Mouse (Mus musculus) limb, embryonic 13.5 days (tissue): ENCODE data around the gene Cpa4. TPM values are rescaled to one million over a fixed set of nuclear protein-coding genes. Genes with fewer than 3 reads are reported as not detected.

Experiments used
- ATAC-seq: fragments of 200-750 bp; cut with Nextera tagmentation; 2 replicates; pipeline ENCODE4 v1.8.0; 2017; ENCODE audit warnings: low read depth, moderate number of reproducible peaks, moderate TSS enrichment; ENCODE audit not compliant: low FRiP score
- H3K27ac ChIP-seq: fragments of 300-500 bp; sonication (generic); 2 replicates; pipeline ENCODE4 v1.5.1; 2015; ENCODE audit warnings: inconsistent platforms, mild to moderate bottlenecking, moderate library complexity
- H3K27me3 ChIP-seq: fragments of 300-500 bp; sonication (generic); 2 replicates; pipeline ENCODE4 v1.6.1; 2015; ENCODE audit warnings: mild to moderate bottlenecking, inconsistent platforms
- H3K36me3 ChIP-seq: fragments of 300-500 bp; sonication (generic); 2 replicates; pipeline ENCODE4 v1.6.1; 2015; ENCODE audit warnings: inconsistent platforms, mild to moderate bottlenecking, moderate library complexity
- H3K4me1 ChIP-seq: fragments of 300-500 bp; sonication (generic); 2 replicates; pipeline ENCODE4 v1.6.1; 2015; ENCODE audit warnings: inconsistent platforms
- H3K4me2 ChIP-seq: fragments of 300-500 bp; sonication (generic); replicated peaks from 2 replicates; pipeline ENCODE4 v1.6.1; 2015; ENCODE audit warnings: inconsistent platforms, mild to moderate bottlenecking, moderate library complexity
- H3K4me3 ChIP-seq: fragments of 300-500 bp; sonication (generic); 2 replicates; pipeline ENCODE4 v1.5.1; 2015; ENCODE audit warnings: moderate library complexity, mild to moderate bottlenecking, inconsistent platforms
- H3K9ac ChIP-seq: fragments of 300-500 bp; sonication (generic); 2 replicates; pipeline ENCODE4 v1.6.1; 2015; ENCODE audit warnings: mild to moderate bottlenecking, inconsistent platforms
- H3K9me3 ChIP-seq: fragments of 300-500 bp; sonication (generic); 2 replicates; pipeline ENCODE4 v1.6.1; 2016; ENCODE audit warnings: inconsistent platforms
- WGBS: fragments of 180-500 bp; shearing (Covaris S2); methylation state at CpG from one replicate; pipeline ENCODE4 v1.1.7; 2015; 5-methylcytosine and 5-hydroxymethylcytosine counted together
- polyA plus RNA-seq: library from polyadenylated mRNA; unstranded; fragments of >200 nt; fragmentation: Nextera tagmentation; extraction: Ambion mirVana; gene quantifications from 2 replicates; pipeline ENCODE4 v1.2.1, GENCODE M21; 2015

Cpa4 gene
- 2.3 and 2.7 TPM in 2 replicates for polyA plus RNA-seq

DNA sequence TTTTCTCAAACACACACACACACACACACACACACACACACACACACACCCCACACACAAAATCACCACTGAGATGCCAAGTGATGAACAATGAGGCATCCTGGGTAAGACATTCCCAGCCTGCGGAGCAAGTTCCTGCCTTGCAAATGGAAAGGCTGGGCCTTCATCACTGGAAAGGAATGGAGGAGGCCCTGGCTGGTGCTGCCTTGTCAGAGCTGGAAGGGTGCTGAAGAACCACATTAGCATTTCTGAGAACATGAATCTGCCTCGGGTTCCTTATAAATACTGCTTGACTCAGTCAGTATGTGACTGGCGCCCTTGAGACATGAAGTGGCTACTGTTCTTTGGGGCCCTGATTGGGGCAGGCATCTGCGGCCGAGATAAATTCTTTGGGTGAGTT, at the start of gene Cpa4:
TSS of gene Cpa4 (plus strand) at position 301 of the 400 bp plus-strand sequence.
- no peak for ATAC-seq
- H3K36me3 ChIP-seq: no peaks in the 10 kb centered on the region
- no peak within 1 kb of the TSS for H3K4me3 ChIP-seq
- no peaks in the 10 kb centered on the region for H3K27me3 ChIP-seq
- no peak within 1 kb of the TSS for H3K4me2 ChIP-seq
- peaks cover 11% of the 10 kb centered on the region for H3K4me1 ChIP-seq
- H3K9ac ChIP-seq: no peak within 1 kb of the TSS
- 70% methylated on average over 5 of the region's 5 CpGs for WGBS
- H3K9me3 ChIP-seq: no peaks in the 10 kb centered on the region
- peak within 1 kb of the TSS; percentile 39; the same call in 1 of the 2 replicates for H3K27ac ChIP-seq

DNA sequence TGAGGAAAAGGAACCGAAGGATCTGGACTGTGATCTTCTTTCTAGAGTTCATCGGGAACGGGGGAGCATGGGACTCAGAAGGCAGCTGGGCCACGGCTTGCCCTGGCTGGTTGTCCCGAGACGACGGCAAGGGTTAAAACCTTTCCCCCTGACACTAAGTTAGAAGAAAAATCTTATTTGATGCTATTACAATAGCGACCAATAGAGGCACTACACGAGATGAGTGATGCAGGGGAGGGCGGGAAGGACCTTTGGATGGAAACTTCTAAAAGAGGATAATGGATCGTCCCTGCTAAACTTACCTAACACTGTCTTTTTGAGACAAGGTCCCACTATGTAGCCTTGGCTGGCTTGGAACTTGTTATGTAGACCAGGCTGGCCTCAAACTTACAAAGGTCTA, 47.8 kb upstream of the Cpa4 start:
- H3K27me3 ChIP-seq: no peaks in the 10 kb centered on the region
- H3K27ac ChIP-seq: no peak overlapping the region
- H3K36me3 ChIP-seq: no peaks in the 10 kb centered on the region
- no peak overlapping the region for H3K4me3 ChIP-seq
- no peak overlapping the region for H3K4me2 ChIP-seq
- H3K4me1 ChIP-seq: peaks cover 17% of the 10 kb centered on the region
- no peak for ATAC-seq
- 64% methylated on average over 11 of the region's 11 CpGs for WGBS
- no peaks in the 10 kb centered on the region for H3K9me3 ChIP-seq
- no peak overlapping the region for H3K9ac ChIP-seq

DNA sequence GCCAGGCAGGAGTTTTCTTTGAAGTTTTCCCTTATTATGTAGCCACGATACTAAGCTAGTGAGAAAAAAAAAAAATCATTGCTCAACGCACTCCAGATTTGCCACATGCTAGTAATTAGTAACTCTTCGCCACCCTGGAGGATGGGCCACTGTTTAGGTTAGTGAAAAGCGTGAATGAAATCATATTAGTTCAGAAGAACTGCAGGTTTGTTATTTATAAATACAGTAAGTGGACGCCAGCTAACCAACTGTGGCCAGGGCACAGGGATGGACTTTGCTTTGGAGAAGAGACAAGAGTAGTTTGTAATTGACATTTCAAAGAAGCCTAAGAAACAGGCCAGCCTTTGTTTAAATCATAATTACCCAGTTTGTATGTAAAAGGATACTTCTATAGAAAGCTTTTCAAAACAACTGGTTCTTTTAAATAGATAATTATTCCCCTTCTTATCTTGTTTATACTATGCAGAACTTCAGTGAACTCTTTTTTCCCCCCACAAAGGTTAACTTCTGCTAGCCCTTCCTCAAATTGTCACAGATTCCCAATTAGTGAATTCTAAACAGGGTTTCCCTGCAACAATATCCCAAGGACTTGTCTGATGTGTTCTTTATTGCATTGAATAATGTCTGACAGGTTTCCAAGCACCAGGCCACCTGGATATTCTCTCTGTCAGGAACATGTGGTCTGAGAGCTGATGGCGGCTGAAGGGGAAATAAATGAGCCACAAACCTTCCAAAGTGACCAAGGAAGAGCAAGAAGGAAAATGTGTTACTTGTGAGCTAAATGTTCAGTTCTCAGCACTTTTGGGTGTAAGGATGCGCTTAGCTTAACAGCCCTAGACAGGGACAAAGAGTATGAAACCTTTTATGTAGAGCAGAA, 42.5 kb upstream of the Cpa4 start:
- no peak overlapping the region for H3K4me3 ChIP-seq
- WGBS: 22% methylated on average over 7 of the region's 7 CpGs
- no peak overlapping the region for H3K9ac ChIP-seq
- no peak overlapping the region for H3K4me2 ChIP-seq
- H3K9me3 ChIP-seq: no peaks in the 10 kb centered on the region
- H3K36me3 ChIP-seq: no peaks in the 10 kb centered on the region
- no peaks in the 10 kb centered on the region for H3K27me3 ChIP-seq
- peak overlapping the region; percentile 98 for H3K27ac ChIP-seq
- H3K4me1 ChIP-seq: peaks cover 58% of the 10 kb centered on the region
- ATAC-seq: no peak

DNA sequence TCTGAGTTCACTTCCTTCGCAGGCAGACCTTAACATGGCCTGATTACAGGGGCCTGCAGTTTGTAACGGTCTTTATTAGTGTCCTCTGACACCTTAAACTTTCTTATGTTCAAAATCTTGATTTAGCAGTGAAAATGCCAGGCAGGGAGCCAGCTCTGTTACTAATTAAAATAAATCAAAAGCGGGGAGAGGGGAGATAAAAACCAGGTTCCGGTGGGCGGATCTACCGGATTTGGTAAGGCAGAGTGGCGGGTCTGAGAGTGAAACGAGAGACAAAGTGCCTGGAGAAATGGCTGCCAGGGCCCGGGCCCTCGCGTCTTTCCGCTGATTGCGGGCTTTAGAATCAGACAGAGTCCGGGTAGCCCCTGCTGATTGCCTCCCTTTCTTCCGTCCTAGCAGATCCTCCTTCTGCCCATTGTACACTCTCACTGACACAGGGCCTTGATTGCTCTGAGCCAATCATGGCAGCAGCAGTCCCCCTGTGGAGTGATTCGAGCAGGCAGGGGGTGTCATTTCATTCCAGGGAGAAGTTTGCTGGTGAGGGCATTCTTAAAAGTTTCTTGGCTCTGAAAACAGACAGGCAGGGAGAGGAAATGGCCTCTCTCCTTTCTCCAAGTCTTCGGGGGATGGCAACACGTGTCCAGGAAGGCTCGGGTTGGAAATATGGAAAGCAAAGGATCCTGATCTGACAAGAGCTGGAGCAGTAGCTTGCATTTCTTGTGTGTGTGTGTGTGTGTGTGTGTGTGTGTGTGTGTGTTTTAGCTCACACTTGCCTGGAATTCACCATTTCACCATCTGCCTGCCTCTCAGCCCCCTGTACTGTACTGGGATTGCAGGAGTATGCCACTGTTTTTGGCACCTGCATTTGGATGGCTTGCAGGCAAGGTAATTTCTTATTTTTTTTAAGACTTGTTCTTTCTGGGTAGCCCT, 41.3 kb upstream of the Cpa4 start:
- no peak overlapping the region for H3K4me3 ChIP-seq
- 8% methylated on average over 19 of the region's 19 CpGs for WGBS
- peaks cover 58% of the 10 kb centered on the region for H3K4me1 ChIP-seq
- peak overlapping the region; percentile 47 for H3K4me2 ChIP-seq
- ATAC-seq: no peak
- no peaks in the 10 kb centered on the region for H3K36me3 ChIP-seq
- H3K27me3 ChIP-seq: no peaks in the 10 kb centered on the region
- H3K9me3 ChIP-seq: no peaks in the 10 kb centered on the region
- H3K27ac ChIP-seq: peak overlapping the region; percentile 98
- H3K9ac ChIP-seq: peak overlapping the region; percentile 56; the same call in 1 of the 2 replicates

DNA sequence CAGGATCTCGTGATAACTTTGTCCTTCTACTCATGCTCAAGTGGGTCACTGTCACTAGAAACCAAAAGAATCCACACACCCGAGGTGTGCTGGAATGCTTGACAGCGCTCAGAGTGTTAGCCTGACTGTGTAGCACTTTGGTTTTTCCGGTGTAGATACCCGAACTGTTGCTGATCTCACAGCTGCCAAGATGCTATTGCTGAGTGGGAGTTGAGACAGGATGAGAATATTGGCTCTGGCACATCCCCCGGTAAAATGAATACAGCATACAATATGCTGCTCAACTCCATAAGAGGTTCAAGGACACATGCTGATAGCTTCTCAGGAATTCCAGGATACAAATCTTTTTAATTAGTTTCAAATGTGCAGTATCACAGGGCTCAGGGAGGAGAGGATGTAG, 39.4 kb upstream of the Cpa4 start:
- no peak overlapping the region for H3K9ac ChIP-seq
- WGBS: 20% methylated on average over 6 of the region's 6 CpGs
- no peaks in the 10 kb centered on the region for H3K36me3 ChIP-seq
- H3K27ac ChIP-seq: peak overlapping the region; percentile 98; the same call in 1 of the 2 replicates
- no peak overlapping the region for H3K4me2 ChIP-seq
- H3K27me3 ChIP-seq: no peaks in the 10 kb centered on the region
- H3K9me3 ChIP-seq: no peaks in the 10 kb centered on the region
- ATAC-seq: no peak
- peaks cover 58% of the 10 kb centered on the region for H3K4me1 ChIP-seq
- no peak overlapping the region for H3K4me3 ChIP-seq

DNA sequence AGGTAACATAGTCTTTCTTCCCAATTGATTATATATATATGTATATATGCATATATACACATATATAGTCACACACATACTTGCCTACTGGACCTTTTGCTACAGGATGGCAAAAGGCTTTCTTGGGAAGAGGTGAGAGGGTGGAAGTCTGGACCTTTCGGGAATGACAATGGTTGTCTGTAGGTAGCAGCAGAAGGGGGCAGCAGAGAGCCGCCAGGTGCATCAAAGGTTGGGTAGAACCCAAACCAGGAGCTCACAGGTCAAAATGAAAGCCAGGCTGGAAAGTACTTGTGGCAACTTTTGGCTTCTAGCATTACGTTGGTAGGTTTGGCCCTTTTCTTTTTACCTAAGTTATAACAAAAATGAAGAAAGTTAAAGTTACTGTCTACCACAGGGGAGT, 32.8 kb upstream of the Cpa4 start:
- Histone ChIP-seq H3K9ac (no peak overlapping the region), H3K9me3 (no peaks in the 10 kb centered on the region), H3K27me3 (no peaks in the 10 kb centered on the region), H3K4me2 (no peak overlapping the region), H3K4me1 (peaks cover 15% of the 10 kb centered on the region), H3K27ac (no peak overlapping the region), H3K4me3 (no peak overlapping the region), H3K36me3 (no peaks in the 10 kb centered on the region)
- no peak for ATAC-seq
- 48% methylated on average over 3 of the region's 3 CpGs for WGBS

DNA sequence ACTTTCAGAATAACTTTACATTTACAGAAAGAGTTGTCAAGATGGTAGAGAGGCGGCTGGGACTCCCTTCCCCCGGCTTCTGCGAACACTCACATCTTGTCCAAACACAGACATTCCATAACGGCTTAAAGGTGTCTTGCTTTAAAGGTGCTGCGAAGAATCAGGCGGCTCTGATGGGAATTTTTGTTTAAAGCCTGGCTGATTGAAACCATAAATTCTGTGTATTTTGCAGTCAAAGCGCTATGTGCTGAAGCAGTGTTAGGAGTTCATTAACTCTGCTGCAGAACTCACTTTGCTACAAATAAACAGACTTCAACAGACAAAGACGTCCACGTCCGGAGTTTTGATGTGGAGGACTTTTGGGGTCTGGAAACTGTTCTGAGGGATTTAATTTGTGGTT, 29.9 kb upstream of the Cpa4 start:
- no peak overlapping the region; the same call in 1 of the 2 replicates for H3K9ac ChIP-seq
- H3K36me3 ChIP-seq: no peaks in the 10 kb centered on the region
- H3K4me1 ChIP-seq: peaks cover 35% of the 10 kb centered on the region
- H3K4me2 ChIP-seq: peak overlapping the region; percentile 12; the same call in 1 of the 2 replicates
- 11% methylated on average over 10 of the region's 10 CpGs for WGBS
- ATAC-seq: no peak
- no peak overlapping the region for H3K4me3 ChIP-seq
- H3K27ac ChIP-seq: peak overlapping the region; percentile 83
- H3K27me3 ChIP-seq: no peaks in the 10 kb centered on the region
- H3K9me3 ChIP-seq: no peaks in the 10 kb centered on the region

DNA sequence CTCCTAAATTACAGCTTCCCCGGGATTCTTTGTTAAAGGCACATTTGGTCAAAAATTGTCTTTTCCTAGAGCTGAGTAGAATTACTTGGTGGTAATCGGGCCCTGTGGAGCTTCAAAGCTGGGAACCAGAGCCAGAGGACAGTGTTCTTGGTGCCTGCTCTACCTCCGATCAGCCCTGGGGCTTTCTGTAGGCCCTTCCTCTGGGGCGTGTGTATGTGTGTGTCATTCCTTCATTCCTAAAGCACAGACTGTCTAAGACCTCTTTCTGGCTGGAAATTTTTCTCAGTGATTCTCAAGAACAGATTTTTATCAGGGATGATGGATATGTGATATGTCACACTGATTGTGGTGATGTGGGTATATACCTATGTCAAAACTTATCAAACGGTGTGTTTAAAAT, 29.4 kb upstream of the Cpa4 start:
- Histone ChIP-seq H3K36me3 (no peaks in the 10 kb centered on the region), H3K27me3 (no peaks in the 10 kb centered on the region), H3K9ac (no peak overlapping the region), H3K4me3 (no peak overlapping the region), H3K9me3 (no peaks in the 10 kb centered on the region), H3K4me2 (peak overlapping the region; percentile 12; the same call in 1 of the 2 replicates), H3K27ac (peak overlapping the region; percentile 83), H3K4me1 (peaks cover 41% of the 10 kb centered on the region)
- ATAC-seq: no peak
- WGBS: 33% methylated on average over 5 of the region's 5 CpGs

DNA sequence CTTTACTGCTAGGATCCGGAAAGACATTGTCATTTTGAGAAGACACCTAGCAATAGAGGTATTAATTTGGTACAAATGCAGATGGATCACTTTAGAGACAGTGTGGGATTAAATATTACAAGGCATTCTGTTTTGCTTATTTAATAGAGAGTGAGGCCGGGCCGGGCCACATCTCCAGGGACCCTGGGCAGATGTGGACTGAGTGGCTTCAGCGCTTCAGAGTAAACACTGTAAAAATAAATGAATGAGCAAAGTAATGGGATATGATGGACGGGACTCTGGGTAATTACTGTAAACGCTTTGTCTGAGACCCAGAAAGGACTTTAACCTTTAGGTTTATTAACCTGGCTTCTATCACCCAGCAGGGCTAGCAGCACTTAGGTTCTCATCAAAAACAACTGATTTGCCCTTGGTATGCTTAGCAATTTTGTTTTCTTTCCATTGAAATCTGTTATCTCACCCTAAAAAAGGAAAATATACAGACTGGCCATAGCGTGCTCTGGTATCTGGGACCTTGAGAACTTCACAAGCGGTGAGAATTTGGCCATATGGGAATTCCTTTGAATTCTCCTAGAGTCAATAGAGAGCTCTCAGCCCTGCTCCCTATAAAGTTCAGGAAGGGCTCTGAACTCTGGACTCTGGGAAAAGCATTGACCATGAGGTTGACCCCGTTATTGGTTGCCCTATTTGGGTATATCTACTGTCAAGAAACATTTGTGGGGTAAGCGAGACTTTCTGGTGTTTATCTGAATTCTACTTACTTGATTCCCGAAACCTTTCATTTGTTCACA, 27.0 kb upstream of the Cpa4 start, which contains the start of gene Cpa2:
TSS of gene Cpa2 (plus strand) at position 574 of the 791 bp plus-strand sequence.
- Histone ChIP-seq H3K4me2 (no peak within 1 kb of the TSS), H3K27me3 (no peaks in the 10 kb centered on the region), H3K9me3 (no peaks in the 10 kb centered on the region), H3K27ac (peak within 1 kb of the TSS; percentile 86; the same call in 1 of the 2 replicates), H3K36me3 (no peaks in the 10 kb centered on the region), H3K9ac (no peak within 1 kb of the TSS), H3K4me3 (no peak within 1 kb of the TSS), H3K4me1 (peaks cover 64% of the 10 kb centered on the region)
- WGBS: 46% methylated on average over 11 of the region's 11 CpGs
- ATAC-seq: no peak

DNA sequence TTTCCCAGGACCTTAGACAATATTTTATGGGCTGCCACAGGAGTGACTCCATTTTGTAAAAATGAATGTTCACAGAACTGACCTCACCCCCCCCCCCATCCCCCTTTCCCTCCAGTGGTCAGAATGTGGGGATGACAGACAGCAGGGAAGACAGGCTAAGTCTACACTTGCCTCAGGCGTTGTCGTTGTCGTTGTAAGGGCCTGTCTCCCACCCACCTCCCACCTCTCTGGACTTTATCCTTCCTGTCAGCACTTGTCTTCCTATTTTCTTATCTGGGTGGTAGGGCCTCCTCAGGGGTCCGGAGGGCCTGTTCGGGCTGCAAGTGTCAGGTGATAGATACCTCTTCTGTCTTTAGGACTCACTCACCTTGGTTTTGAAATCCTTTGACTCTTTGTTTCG, 25.9 kb upstream of the Cpa4 start:
- Histone ChIP-seq H3K4me2 (no peak overlapping the region), H3K27me3 (no peaks in the 10 kb centered on the region), H3K27ac (peak overlapping the region; percentile 86; the same call in 1 of the 2 replicates), H3K9me3 (no peaks in the 10 kb centered on the region), H3K9ac (no peak overlapping the region), H3K4me1 (peaks cover 73% of the 10 kb centered on the region), H3K4me3 (no peak overlapping the region), H3K36me3 (no peaks in the 10 kb centered on the region)
- 31% methylated on average over 6 of the region's 6 CpGs for WGBS
- ATAC-seq: no peak

DNA sequence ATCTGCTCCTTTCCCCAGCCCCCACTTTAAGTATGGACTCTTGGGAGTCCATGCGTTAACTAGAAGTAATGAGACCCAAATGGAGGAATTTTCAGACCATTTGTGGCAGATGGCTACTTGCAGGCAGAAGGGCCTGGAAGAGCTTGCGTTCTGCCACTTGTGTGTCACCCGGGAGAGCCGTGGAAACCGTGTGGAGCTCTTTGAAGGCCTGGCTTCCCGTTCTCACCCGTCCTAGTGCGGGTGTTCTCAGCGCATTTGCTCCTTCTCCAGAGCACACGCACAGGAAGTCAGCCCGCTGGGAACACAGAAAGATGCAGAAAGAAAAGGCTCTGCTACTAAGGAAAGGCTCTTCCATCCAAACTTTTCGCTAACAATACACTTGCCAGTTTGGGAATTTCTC, 25.1 kb upstream of the Cpa4 start:
- ATAC-seq: no peak
- peak overlapping the region; percentile 50 for H3K9ac ChIP-seq
- no peaks in the 10 kb centered on the region for H3K36me3 ChIP-seq
- no peaks in the 10 kb centered on the region for H3K9me3 ChIP-seq
- no peak overlapping the region for H3K4me3 ChIP-seq
- no peaks in the 10 kb centered on the region for H3K27me3 ChIP-seq
- WGBS: 9% methylated on average over 12 of the region's 12 CpGs
- H3K27ac ChIP-seq: peak overlapping the region; percentile 86
- H3K4me2 ChIP-seq: peak overlapping the region; percentile 40; the same call in 1 of the 2 replicates
- peaks cover 75% of the 10 kb centered on the region for H3K4me1 ChIP-seq
